Mouse (Mus musculus): ENCODE data around the gene Mmp23. TPM values are rescaled to one million over a fixed set of nuclear protein-coding genes. Genes with fewer than 3 reads are reported as not detected.
"Not testable (repeated sequence)": the region's sequence is repeated elsewhere in the genome, so short reads cannot be mapped to it uniquely, and the experiment has no call there.

Gene Mmp23
- polyA plus RNA-seq, 1 experiment from 2014 or later, result 4.7 TPM

DNA sequence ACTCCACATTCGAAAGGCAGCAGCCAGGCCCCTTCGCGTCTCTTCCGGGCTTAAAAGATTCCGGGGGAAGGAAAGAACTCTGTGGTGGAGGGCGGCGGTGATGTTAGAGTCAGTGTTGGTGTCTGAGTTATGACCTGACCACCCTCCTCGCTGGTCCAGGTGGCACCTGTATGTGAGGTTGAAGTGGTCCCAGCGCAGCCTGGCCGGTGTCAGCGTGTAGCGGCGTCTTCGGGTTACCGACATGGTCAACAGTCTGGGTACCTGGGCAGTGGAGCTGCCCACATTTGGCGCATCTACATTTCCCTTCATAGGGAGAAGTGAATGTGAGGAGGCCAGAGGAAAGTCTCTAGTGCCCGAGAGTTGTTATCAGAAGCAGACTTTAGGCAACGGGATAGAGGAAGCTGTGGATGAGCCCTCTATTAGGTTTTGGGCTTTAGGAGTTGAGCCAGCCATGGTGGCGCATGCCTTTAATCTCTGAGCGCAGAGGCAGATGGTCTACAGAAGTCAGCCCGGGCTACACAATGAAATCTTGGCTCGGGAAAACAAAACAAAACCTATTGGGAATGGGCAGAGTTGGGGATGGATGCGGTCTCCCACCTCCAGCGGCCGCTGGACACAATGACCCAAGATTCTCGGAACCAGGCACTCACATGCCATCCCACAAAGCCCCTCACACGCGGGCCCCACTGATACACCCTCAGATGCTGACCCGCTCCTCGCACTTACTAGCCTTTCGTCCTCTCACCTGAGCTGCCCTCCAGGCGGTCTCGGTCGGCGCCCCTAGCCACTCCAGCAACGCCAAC is 700 bp downstream of the Mmp23 start:
- 0 out of 2 replicates have a peak, but pooled peaks have one; percentile 5 for ATAC-seq (ENCODE audit: low FRiP score, low read depth)
- peaks cover 64% of the 10 kb centered on the region for H3K27me3 ChIP-seq
- no peak overlapping the region for H3K27ac ChIP-seq (replicated peaks)
- H3K4me2 ChIP-seq, result peak overlapping the region; percentile 71
- WGBS, result 23% methylated on average over 36 of the region's 36 CpGs
- H3K9ac ChIP-seq, result peak overlapping the region; percentile 32
- H3K9me3 ChIP-seq, result no peaks in the 10 kb centered on the region
- peak overlapping the region; percentile 34 for H3K4me3 ChIP-seq
- peaks cover 60% of the 10 kb centered on the region for H3K36me3 ChIP-seq
- peaks cover 32% of the 10 kb centered on the region for H3K4me1 ChIP-seq (replicated peaks)

DNA sequence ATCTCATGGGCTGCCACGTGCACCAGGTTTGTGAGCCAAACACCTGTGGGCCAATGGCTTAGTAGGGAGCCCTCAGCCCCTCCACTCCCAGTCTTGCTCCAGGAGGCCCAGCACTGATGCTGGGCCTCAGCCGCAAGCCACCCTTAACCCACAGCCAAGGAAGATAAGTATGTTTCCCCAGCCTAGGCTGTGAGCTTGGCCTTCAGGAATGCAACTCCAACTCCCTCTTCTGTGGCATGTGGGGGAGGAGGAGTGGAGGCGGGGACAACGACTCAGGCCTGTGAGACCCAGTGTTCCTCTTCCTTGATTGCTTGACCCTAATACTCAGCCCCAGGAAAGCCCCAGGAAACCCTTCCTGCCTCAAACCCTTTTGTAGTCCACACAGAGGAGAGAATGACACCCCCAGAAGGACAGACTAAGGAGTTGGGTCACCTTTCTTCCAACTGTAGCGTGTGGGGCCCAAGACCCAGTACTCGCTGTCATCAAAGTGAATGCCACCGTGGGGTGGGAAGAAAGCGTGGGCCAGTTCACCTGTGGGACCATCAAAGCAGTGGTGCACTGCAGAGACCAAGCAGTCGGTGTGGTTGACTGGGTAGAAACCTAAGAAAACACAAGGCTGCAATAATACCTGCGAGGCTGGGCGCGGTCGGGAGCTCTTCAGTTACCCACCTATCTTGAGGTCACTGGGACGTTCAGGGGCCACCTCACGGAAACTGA is 1.5 kb downstream of the Mmp23 start:
- ATAC-seq (ENCODE audit: low FRiP score, low read depth), result no peak
- no peak overlapping the region for H3K4me2 ChIP-seq
- peaks cover 32% of the 10 kb centered on the region for H3K4me1 ChIP-seq (replicated peaks)
- WGBS, result 71% methylated on average over 15 of the region's 15 CpGs
- H3K9ac ChIP-seq, result no peak overlapping the region
- H3K9me3 ChIP-seq, result no peaks in the 10 kb centered on the region
- H3K36me3 ChIP-seq, result peaks cover 57% of the 10 kb centered on the region
- H3K27ac ChIP-seq (replicated peaks), result no peak overlapping the region
- H3K4me3 ChIP-seq, result no peak overlapping the region
- H3K27me3 ChIP-seq, result peaks cover 58% of the 10 kb centered on the region

DNA sequence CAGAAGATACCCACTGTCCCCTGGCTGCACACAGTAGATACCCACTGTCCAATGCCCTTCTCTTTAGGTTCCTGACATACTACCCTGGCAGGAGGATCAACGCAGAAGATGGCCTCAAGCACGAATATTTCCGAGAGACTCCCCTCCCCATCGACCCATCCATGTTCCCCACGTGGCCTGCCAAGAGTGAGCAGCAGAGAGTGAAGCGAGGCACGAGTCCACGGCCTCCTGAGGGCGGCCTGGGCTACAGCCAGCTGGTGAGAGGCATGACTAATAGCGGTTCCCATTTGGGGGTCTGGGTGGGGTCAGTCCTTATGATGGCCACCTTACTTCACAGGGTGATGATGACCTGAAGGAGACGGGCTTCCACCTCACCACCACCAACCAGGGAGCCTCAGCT is 3.8 kb downstream of the Mmp23 start:
- ATAC-seq (ENCODE audit: low FRiP score, low read depth), result no peak
- H3K4me2 ChIP-seq, result no peak overlapping the region
- H3K36me3 ChIP-seq, result peaks cover 57% of the 10 kb centered on the region
- H3K9me3 ChIP-seq, result no peaks in the 10 kb centered on the region
- no peak overlapping the region for H3K4me3 ChIP-seq
- no peak overlapping the region for H3K27ac ChIP-seq (replicated peaks)
- H3K9ac ChIP-seq, result no peak overlapping the region
- H3K27me3 ChIP-seq, result peaks cover 35% of the 10 kb centered on the region
- H3K4me1 ChIP-seq (replicated peaks), result peaks cover 20% of the 10 kb centered on the region
- 93% methylated on average over 11 of the region's 11 CpGs for WGBS

- ATAC-seq (ENCODE audit: low FRiP score, low read depth), result no peak
- no peak overlapping the region for H3K4me3 ChIP-seq
- 94% methylated on average over 5 of the region's 5 CpGs for WGBS
Observed at GRCm38 (mm10) chr4:155645721-155646120, 7.5 kb downstream of the Mmp23 start.

DNA sequence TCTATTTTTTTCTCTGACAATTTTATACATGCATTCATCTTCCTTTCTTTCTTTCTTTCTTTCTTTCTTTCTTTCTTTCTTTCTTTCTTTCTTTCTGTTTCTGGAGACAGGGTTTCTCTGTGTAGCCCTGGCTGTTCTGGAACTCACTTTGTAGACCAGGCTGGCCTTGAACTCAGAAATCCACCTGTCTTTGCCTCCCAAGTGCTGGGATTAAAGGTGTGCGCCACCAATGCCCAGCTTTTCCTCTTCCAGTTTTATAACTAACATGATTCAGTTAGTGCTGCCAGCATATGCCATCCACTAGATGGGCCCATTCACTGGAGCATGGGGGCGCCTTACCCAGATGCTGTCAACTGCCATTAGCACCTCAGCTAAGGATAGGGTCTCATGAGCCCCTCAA is 7.9 kb downstream of the Mmp23 start, which contains the start of gene Gm10563:
Gm10563 (minus strand) TSS at position 101 of the 400 bp plus-strand sequence.
- H3K9me3 ChIP-seq; ATAC-seq (ENCODE audit: low FRiP score, low read depth); H3K9ac ChIP-seq; H3K4me1 ChIP-seq (replicated peaks); H3K4me2 ChIP-seq; H3K27ac ChIP-seq (replicated peaks); H3K4me3 ChIP-seq; H3K27me3 ChIP-seq: not testable (repeated sequence)
- WGBS, result 94% methylated on average over 2 of the region's 2 CpGs
- H3K36me3 ChIP-seq, result peaks cover 81% of the 10 kb centered on the region

More at GRCm38 (mm10) chr4:155645721-155646120, 7.5 kb downstream of the Mmp23 start:
- Histone ChIP-seq H3K9me3 (no peaks in the 10 kb centered on the region), H3K4me1 (replicated peaks) (no peaks in the 10 kb centered on the region), H3K36me3 (peaks cover 81% of the 10 kb centered on the region), H3K4me2 (no peak overlapping the region), H3K9ac (no peak overlapping the region), H3K27ac (replicated peaks) (no peak overlapping the region), H3K27me3 (peaks cover 2% of the 10 kb centered on the region)

DNA sequence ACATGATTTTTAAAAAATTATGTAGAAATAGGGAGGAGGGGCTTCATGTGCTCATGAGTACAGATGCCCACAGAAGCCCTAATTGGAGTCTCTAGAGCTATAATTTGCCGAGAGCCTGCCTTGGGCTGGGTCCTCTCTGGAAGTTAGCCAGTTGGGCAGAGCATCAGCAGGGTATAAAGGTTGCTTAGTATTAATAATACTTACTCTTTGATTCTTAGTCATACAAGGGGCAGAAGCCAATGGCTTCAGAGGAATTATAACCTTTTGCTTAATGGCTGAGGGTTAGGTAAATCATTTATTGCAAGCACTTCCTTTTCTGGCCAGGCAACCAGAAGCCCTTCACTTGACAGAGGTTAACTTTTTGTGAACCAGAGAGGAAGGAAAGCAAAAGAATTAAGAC is 9.7 kb downstream of the Mmp23 start:
- Histone ChIP-seq H3K36me3 (peaks cover 75% of the 10 kb centered on the region), H3K27ac (replicated peaks) (no peak overlapping the region), H3K9ac (no peak overlapping the region), H3K4me2 (no peak overlapping the region), H3K9me3 (no peaks in the 10 kb centered on the region), H3K27me3 (no peaks in the 10 kb centered on the region), H3K4me1 (replicated peaks) (no peaks in the 10 kb centered on the region), H3K4me3 (no peak overlapping the region)
- WGBS, result 83% methylated on average over 1 of the region's 1 CpGs
- no peak for ATAC-seq (ENCODE audit: low FRiP score, low read depth)

- H3K9ac ChIP-seq, result no peak overlapping the region
- no peaks in the 10 kb centered on the region for H3K27me3 ChIP-seq
- no peaks in the 10 kb centered on the region for H3K9me3 ChIP-seq
- ATAC-seq (ENCODE audit: low FRiP score, low read depth), result no peak
- H3K36me3 ChIP-seq, result peaks cover 78% of the 10 kb centered on the region
- no peak overlapping the region for H3K4me3 ChIP-seq
- H3K4me2 ChIP-seq, result no peak overlapping the region
- H3K27ac ChIP-seq (replicated peaks), result no peak overlapping the region
- no peaks in the 10 kb centered on the region for H3K4me1 ChIP-seq (replicated peaks)
Observed at GRCm38 (mm10) chr4:155635766-155636499, 17.3 kb downstream of the Mmp23 start.

DNA sequence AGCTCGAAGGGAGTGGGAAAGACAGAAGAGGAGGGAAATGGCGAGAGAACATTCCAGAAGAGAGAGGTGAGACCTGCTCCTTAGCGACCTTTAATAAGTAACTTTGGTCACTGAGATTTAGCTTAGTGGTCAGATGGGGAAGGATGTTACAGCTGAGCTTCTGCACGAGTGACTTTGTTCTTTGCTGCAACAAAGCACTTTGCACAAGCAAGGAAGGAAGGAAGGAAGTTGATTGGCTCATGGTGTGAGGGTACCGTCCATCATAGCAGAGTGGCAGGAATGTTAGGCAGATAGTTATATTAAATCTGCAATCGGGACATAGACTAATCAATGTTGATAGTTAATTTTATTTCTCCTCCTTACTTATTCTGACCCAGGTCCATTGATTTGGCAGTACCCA is 22.9 kb downstream of the Mmp23 start:
- H3K4me1 ChIP-seq (replicated peaks), result peaks cover 4% of the 10 kb centered on the region
- no peak overlapping the region for H3K4me2 ChIP-seq
- no peaks in the 10 kb centered on the region for H3K9me3 ChIP-seq
- H3K9ac ChIP-seq, result no peak overlapping the region
- H3K27ac ChIP-seq (replicated peaks), result no peak overlapping the region
- H3K36me3 ChIP-seq, result peaks cover 73% of the 10 kb centered on the region
- no peaks in the 10 kb centered on the region for H3K27me3 ChIP-seq
- no peak for ATAC-seq (ENCODE audit: low FRiP score, low read depth)
- 86% methylated on average over 6 of the region's 6 CpGs for WGBS
- H3K4me3 ChIP-seq, result no peak overlapping the region

DNA sequence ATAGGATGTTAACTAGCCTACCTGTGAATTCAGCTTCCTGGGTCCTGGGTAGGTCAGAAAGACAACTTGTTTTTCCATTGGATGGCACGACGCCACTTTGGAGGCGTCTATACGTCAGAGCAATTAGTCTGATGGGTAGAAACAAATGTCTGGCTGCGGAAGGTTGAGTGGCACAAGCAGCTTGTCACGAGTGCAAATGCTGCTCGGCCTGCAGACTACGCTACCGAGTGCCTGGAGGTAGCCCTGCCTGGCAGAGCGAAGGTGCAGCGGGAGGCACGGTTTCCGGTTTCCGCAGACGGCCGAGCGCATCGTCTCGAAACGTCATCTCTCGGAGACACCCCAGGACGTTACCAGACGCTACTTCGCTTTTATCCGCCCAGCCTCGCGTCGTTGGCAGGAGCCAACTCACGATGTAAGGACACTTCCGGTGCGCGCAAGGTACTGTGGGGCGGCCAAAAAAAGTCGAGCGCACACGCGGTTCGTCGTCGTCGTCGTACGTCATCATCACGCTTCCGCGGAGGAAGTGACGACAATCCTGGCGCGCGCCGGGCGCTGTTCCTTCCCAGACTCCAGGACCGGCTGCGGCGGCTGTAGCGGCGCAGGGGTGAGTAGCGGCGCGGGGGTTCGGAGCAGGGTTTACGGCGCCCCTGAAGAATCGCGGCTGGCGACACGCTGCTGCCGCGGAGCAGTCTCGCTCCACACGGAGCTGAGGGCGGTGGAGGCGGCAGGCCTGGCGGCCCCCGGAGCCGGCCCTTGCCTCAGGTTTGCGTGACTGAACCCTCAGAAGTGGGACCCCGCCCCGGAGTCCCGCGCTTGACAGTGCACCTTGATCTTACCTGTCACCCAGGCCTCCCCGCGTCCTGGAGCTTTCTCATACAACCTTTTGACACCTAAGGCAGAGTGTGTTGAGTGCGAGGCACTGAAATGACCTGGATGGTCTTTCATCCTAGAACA is 28.6 kb downstream of the Mmp23 start, which contains the start of gene Cdk11b:
Cdk11b (plus strand) TSS at position 517 of the 954 bp plus-strand sequence.
- WGBS, result under 1% methylated on average over 84 of the region's 84 CpGs
- ATAC-seq (ENCODE audit: low FRiP score, low read depth), result peak; percentile 100
- no peaks in the 10 kb centered on the region for H3K27me3 ChIP-seq
- H3K27ac ChIP-seq (replicated peaks), result peak within 1 kb of the TSS; percentile 90
- H3K9me3 ChIP-seq, result no peaks in the 10 kb centered on the region
- H3K4me2 ChIP-seq, result peak within 1 kb of the TSS; percentile 85
- peaks cover 14% of the 10 kb centered on the region for H3K4me1 ChIP-seq (replicated peaks)
- peaks cover 47% of the 10 kb centered on the region for H3K36me3 ChIP-seq
- peak within 1 kb of the TSS; percentile 93 for H3K4me3 ChIP-seq
- peak within 1 kb of the TSS; percentile 87 for H3K9ac ChIP-seq

- Histone ChIP-seq H3K36me3 (peaks cover 75% of the 10 kb centered on the region), H3K4me3 (no peak overlapping the region), H3K9me3 (no peaks in the 10 kb centered on the region), H3K9ac (no peak overlapping the region), H3K27ac (replicated peaks) (no peak overlapping the region), H3K4me1 (replicated peaks) (peaks cover 1% of the 10 kb centered on the region; the same call in 1 of the 2 replicates), H3K4me2 (no peak overlapping the region), H3K27me3 (no peaks in the 10 kb centered on the region)
- ATAC-seq (ENCODE audit: low FRiP score, low read depth), result no peak
- WGBS, result 97% methylated on average over 5 of the region's 5 CpGs
Observed at GRCm38 (mm10) chr4:155618321-155618720, 34.9 kb downstream of the Mmp23 start.

DNA sequence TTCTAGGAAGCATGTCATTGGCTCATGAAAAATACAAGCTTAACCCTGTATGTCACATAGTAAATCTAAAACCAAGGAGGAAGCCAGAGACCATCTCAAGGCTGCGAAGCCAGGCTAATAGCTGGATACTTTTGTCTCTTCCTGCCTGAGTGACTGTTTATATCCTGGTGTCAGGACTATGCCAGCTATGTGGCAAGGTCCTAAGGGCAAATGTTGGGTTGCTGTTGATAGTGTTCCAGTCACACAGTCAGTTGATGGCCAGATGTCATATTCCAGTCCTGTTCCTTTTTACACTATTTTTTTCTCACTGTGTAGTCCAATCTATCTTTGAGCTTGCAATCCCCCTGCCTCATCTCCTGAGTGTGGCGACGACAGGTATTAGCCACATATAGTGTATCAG is 39.9 kb downstream of the Mmp23 start:
- no peak overlapping the region for H3K9ac ChIP-seq
- peaks cover 74% of the 10 kb centered on the region for H3K36me3 ChIP-seq
- H3K9me3 ChIP-seq, result no peaks in the 10 kb centered on the region
- H3K27ac ChIP-seq (replicated peaks), result no peak overlapping the region
- no peaks in the 10 kb centered on the region for H3K4me1 ChIP-seq (replicated peaks)
- no peak overlapping the region for H3K4me3 ChIP-seq
- ATAC-seq (ENCODE audit: low FRiP score, low read depth), result no peak
- no peaks in the 10 kb centered on the region for H3K27me3 ChIP-seq
- 97% methylated on average over 3 of the region's 3 CpGs for WGBS
- H3K4me2 ChIP-seq, result no peak overlapping the region

Measured in hindbrain, embryonic 15.5 days (tissue).